Mouse (Mus musculus): ENCODE measurements around the gene Zkscan17. TPM values are rescaled to one million over a fixed set of nuclear protein-coding genes. Genes with fewer than 3 reads are reported as not detected.
"Not testable (repeated sequence)": the region's sequence is repeated elsewhere in the genome, so short reads cannot be mapped to it uniquely, and the experiment has no call there.

Zkscan17 gene
- 10 to 100 TPM in 1 of 2 experiments, 1 to 10 TPM in 1; 8.6 to 14.2 TPM for polyA plus RNA-seq (2017; shearing (Covaris generic))

GRCm38 (mm10) chr11:59526472-59527080 lies at the start of gene Zkscan17:
TSS of gene Zkscan17 (minus strand) at chr11:59526751.
- ATAC-seq = no peak

- ATAC-seq = not testable (repeated sequence)
Measured at GRCm38 (mm10) chr11:59576135-59576534, 49.6 kb upstream of the Zkscan17 start, which contains the start of gene Olfr222. TSS of gene Olfr222 (minus strand) at chr11:59576235.

DNA sequence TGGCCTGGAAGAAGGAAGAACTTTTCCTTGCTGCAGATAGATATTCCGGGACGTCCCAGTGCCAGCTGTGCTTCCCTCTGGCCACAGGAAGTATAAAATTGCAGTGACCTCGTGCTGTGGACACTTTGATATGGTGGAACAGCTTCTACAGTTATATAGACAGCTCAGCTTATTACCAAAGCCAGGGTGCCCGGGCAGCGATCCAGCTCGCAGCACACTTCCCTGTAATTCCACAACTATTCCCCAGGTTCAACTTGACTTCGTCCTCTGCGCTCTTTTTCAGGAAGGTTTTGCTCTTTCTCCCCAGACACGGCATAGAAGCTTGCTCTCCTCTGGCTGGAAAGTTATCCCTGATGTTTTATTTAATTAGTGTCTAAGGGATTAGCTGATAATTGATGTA lies 49.2 kb upstream of the Zkscan17 start:
- ATAC-seq = no peak

DNA sequence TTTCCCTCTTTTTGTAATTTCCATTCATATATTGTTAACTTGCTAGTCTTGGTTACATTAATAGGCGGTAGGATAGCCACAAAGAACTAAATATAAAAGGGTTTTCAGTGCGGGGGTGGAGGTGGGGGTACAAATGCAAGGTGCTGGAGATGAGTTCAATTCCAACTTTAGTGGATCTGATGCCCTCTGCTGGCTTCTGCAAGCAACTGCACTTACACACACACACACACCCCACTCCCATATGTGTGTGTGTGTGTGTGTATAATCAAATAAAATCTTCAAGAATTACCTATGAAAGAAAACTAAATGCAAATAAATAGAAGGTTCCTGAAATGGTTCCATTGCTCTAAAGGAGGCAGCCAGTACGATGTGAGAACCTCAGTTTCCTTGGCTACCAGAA lies 42.8 kb upstream of the Zkscan17 start:
- ATAC-seq = no peak

- ATAC-seq = no peak
Measured at GRCm38 (mm10) chr11:59562837-59563236, 36.3 kb upstream of the Zkscan17 start.

- no peak for ATAC-seq
Measured at GRCm38 (mm10) chr11:59562336-59562735, 35.8 kb upstream of the Zkscan17 start.

- ATAC-seq = no peak
Measured at GRCm38 (mm10) chr11:59560906-59561305, 34.4 kb upstream of the Zkscan17 start.

DNA sequence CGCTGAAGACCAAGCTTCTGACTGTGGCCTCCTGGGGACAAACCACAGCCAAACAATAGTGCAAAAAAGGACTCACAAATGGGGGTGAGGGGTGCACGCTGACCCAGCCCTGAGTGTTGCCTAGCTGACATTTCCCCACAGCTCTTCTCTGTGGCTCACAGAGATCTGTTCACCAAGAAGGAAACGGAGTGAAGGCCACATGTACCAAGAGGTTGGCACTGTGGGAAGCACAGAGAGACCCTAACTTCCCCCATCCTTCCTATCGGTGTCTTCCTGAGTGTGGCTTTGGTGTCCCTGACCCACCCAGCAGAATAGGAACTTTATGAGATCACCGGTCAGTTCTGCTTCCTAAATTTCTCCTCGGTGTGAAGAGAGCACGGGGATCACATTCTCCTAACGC lies 28.0 kb upstream of the Zkscan17 start:
- no peak for ATAC-seq

- no peak for ATAC-seq
Measured at GRCm38 (mm10) chr11:59554127-59554526, 27.6 kb upstream of the Zkscan17 start.

- no peak for ATAC-seq
Measured at GRCm38 (mm10) chr11:59544005-59544404, 17.5 kb upstream of the Zkscan17 start.

DNA sequence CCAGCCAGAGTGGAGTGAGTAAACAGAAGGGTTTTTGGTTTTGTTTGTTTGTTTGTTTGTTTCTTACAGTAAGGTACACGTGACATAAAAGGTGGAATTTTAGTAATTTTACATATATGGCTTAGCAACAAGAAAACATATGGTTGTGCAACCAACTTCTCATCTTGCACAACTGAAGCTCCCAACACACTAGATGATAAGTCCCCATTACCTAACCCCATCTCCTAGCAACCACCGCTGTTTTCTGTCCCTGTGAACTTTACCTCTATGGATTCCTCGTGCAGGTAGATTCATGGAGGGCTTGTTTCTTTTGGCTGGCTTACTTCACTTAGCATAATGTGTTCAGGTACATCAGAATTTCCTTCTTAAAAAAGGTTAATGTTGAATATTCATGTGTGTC lies 16.8 kb upstream of the Zkscan17 start:
- ATAC-seq = no peak

DNA sequence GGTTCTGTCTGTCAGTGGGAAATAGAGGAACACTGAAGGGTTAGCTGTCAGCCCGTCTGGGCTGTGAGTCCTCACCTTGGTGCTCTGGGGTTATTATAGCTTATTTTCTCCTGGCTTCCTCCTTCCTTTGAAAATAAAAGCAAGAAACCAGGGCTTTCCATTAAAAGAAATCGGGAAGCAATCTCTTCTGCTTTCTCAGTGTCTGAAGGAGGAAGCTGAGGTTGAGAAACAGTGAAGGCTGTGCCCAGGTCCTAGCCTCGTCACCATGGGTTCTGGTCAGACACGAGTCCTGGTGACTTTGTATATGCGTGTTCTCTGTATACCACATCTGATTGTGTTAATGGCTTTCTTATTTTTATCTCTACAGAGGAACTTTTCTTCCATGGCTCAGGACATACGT lies 15.9 kb upstream of the Zkscan17 start:
- ATAC-seq = no peak

DNA sequence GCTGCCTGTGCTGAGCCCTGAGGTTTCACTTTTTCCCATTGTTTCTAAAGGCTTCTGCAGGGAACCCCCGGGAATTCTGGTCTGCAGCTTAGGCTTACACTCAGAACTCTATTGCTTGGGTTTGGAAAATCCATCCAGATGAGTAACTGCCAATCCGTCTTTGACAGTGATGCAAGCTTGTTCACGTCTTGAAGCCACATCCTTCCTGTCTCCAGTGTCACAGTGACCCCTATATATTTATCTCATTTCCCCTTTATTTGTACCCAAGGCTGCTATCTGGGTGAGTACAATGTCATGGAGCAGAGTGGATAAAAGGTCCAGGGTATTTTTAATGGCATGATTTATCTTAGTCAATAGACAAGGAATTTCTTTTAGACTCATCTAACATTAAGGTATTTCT lies 14.8 kb upstream of the Zkscan17 start, which contains the start of gene Nlrp3:
TSS of gene Nlrp3 (plus strand) at position 245 of the 400 bp plus-strand sequence.
- no peak for ATAC-seq

DNA sequence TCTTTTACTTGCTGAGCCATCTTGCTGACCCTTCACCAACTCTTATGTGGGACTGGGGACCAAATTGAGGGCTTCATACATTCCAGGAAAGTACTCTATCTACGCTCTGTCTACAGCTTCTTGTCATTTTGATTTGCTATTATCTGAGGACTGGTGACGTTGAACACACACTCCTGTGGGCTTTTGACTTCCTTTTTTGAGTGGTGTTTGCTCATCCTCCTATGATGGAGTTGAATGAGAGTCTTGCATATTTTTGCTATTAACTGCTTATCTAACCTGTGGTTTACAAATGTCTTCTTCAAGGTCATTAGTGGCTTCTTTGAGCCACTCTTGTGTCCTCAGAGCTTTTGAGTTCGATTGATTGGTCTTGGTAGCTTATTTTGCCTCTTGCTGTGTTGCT lies 13.6 kb upstream of the Zkscan17 start:
- ATAC-seq = no peak

- ATAC-seq = no peak
Measured at GRCm38 (mm10) chr11:59538387-59538786, 11.8 kb upstream of the Zkscan17 start.

DNA sequence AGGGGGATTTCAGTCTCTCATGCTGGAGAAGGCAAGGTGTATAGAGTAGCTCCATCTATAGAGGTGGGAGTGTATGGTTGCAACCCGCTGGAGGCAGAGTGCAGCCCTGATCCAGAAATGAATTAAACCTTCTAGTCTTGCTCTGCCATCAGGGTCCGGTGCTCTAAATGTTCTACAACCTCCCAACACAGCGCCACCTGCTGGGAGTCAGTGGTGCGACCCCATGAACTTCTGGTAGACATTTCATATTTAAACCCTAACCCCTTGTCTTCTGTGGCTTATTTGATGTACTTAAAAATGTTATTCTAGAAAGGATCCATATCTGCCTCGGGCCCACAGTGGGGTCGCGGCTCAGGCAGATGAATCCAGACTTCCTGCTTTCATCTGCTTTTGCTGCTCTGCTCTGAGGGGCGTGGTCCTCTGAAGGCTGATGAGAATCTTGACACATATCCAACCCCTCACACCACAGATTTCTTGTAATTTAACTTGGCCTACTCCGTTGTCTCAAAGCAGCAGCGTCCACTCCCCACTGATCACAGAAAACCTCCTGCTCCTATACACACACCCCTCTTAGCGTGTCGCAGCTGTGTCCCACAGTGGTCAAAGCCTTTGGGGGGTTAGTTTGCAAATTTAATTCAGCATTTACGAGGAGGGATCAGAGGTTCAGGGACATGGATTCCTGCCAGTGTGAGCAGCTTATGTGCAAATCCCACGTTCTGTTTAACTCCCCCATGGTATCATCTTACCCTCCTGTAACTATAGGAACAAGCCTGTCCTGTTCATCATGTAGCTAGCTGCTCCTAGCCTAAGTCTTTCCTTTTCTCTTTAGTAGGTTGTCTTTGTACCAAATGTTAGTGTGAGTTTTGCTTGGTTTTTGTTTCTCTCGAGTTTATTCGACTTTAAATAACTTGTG lies 10.9 kb upstream of the Zkscan17 start:
- no peak for ATAC-seq

GRCm38 (mm10) chr11:59531562-59531961 lies 5.0 kb upstream of the Zkscan17 start:
- no peak for ATAC-seq

DNA sequence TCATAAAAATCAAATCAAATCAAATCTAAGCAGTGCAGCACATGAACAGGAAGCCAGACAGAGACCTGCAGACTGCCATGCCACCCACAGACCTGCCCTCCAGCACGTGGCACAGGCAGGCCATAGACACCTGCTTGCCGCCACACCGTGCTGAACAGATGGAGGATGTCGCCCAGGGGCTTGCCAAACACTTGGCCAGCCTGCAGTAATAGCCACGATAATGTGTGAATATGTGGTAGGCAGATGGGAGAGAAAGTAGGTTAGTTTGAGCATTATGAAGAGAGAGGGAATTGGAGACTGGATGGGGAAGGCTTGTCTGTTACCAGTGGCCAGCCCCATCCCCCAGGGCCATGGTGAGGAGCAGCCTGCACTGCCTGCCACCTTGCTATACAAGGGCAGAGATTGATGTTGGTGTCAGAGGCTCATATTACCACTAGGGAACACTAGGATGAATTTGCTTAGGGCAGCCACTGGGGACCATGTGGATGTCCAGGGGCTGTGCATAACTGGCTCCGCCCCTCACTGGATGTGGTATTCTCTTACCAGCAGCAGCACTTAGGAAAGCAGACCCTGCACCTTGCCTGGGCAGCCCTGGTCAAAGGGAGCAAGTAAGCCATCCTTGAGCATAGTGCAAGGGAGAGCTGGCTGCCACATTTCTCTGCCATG lies 4.5 kb upstream of the Zkscan17 start:
- no peak for ATAC-seq

GRCm38 (mm10) chr11:59530221-59530620 lies 3.7 kb upstream of the Zkscan17 start:
- ATAC-seq = no peak

GRCm38 (mm10) chr11:59525237-59525636 lies 1.3 kb downstream of the Zkscan17 start:
- peak; percentile 65 for ATAC-seq

DNA sequence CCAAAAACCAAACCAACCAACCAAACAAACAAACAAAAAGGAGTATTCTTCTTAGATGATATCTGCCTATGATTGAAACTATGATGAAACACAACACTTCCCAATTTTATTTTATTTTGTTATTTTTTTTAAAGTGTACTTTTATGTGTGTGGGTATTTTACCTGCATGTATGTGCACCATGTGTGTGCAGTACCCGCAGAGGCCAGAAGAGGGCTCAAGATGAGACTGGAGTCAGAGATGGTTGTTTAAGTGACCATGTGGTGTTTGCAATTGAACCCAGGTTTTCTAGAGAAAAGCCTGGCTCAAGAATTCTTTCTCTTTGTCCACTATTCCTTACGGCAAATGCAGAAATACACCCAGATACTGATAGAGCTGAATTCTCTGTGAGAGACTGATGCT lies 2.4 kb downstream of the Zkscan17 start:
- no peak for ATAC-seq

- ATAC-seq = no peak
Measured at GRCm38 (mm10) chr11:59519741-59520495, 6.6 kb downstream of the Zkscan17 start.

Measured in CD4-positive, CD25-positive, alpha-beta regulatory T cell, adult 4 months (primary cell).